Mouse (Mus musculus) liver, postnatal 0 days (tissue): ENCODE data around the gene Ms4a15. TPM values are rescaled to one million over a fixed set of nuclear protein-coding genes. Genes with fewer than 3 reads are reported as not detected.

Experiments used
- ATAC-seq: fragments of 200-750 bp; cut with Nextera tagmentation; 2 replicates; pipeline ENCODE4 v1.8.0; 2017; ENCODE audit warnings: mild to moderate bottlenecking, moderate library complexity
- DNase-seq: peaks from one replicate; pipeline ENCODE4 v3.0.0-alpha.2; 2016
- H3K27ac ChIP-seq: fragments of 300-500 bp; sonication (generic); 2 replicates; pipeline ENCODE4 v1.5.1; 2014; ENCODE audit warnings: antibody characterized with exemption, moderate library complexity, mild to moderate bottlenecking, low read depth
- H3K27me3 ChIP-seq: fragments of 300-500 bp; sonication (generic); 2 replicates; pipeline ENCODE4 v1.6.1; 2014; ENCODE audit warnings: low read length, control low read depth, mixed read lengths; ENCODE audit not compliant: insufficient read depth
- H3K36me3 ChIP-seq: fragments of 300-500 bp; sonication (generic); replicated peaks from 2 replicates; pipeline ENCODE4 v1.6.1; 2014; ENCODE audit warnings: mild to moderate bottlenecking, control low read depth, low read length, moderate library complexity, mixed read lengths; ENCODE audit not compliant: insufficient read depth
- H3K4me1 ChIP-seq: fragments of 300-500 bp; sonication (generic); 2 replicates; pipeline ENCODE4 v1.6.1; 2014; ENCODE audit warnings: antibody characterized with exemption, mild to moderate bottlenecking, control low read depth; ENCODE audit not compliant: insufficient read depth
- H3K4me2 ChIP-seq: fragments of 300-500 bp; sonication (generic); 2 replicates; pipeline ENCODE4 v1.6.1; 2014; ENCODE audit warnings: low read depth, mild to moderate bottlenecking, low read length, moderate library complexity, mixed read lengths
- H3K4me3 ChIP-seq: fragments of 300-500 bp; sonication (generic); 2 replicates; pipeline ENCODE4 v1.5.1; 2014; ENCODE audit warnings: low read depth, low read length
- H3K9ac ChIP-seq: fragments of 300-500 bp; sonication (generic); replicated peaks from 2 replicates; pipeline ENCODE4 v1.6.1; 2014; ENCODE audit warnings: mild to moderate bottlenecking, moderate library complexity
- H3K9me3 ChIP-seq: fragments of 300-500 bp; sonication (generic); 2 replicates; pipeline ENCODE4 v1.6.1; 2016; ENCODE audit warnings: mild to moderate bottlenecking, control low read depth, low read length, mixed read lengths
- CTCF ChIP-seq: sonication (generic); IDR thresholded peaks from 2 replicates; pipeline ENCODE4 v1.5.1; 2016; ENCODE audit warnings: antibody characterized with exemption, low read depth
- EP300 ChIP-seq: IDR thresholded peaks from 2 replicates; pipeline ENCODE4 v1.6.1; 2016; ENCODE audit warnings: antibody characterized with exemption, low read depth, mild to moderate bottlenecking
- WGBS: fragments of 180-500 bp; shearing (Covaris S2); extraction: QIAGEN DNeasy Blood & Tissue Kit; methylation state at CpG from one replicate; pipeline ENCODE4 v1.1.7; 2014; ENCODE audit not compliant: insufficient replicate concordance; 5-methylcytosine and 5-hydroxymethylcytosine counted together
- polyA plus RNA-seq: library from polyadenylated mRNA; unstranded; fragments of >200 nt; fragmentation: Nextera tagmentation; extraction: Ambion mirVana; gene quantifications from 2 replicates; pipeline ENCODE4 v1.2.1, GENCODE M21; 2015

Gene Ms4a15
- polyA plus RNA-seq, 1 experiment from 2014 or later, result not detected

GRCm38 (mm10) chr19:10930641-10931040 is 62.4 kb downstream of the Ms4a15 start:
- no peaks in the 10 kb centered on the region for H3K36me3 ChIP-seq
- no peak for ATAC-seq
- H3K4me1 ChIP-seq, result no peaks in the 10 kb centered on the region
- TF ChIP-seq CTCF (no peak), EP300 (no peak)
- H3K9ac ChIP-seq, result no peak overlapping the region
- no peaks in the 10 kb centered on the region for H3K27me3 ChIP-seq
- DNase-seq, result no peak
- H3K4me3 ChIP-seq, result no peak overlapping the region
- H3K27ac ChIP-seq, result no peak overlapping the region
- 72% methylated on average over 2 of the region's 2 CpGs for WGBS
- H3K9me3 ChIP-seq, result no peaks in the 10 kb centered on the region
- no peak overlapping the region for H3K4me2 ChIP-seq

Other genes starting within 250 kb of the Ms4a15 start
- 0.11 TPM in 1 of 2 replicates, not detected in the other for gene Cd6, start 163.2 kb downstream of the Ms4a15 start, polyA plus RNA-seq
- 4.2 and 4.4 TPM in 2 replicates for gene Slc15a3, start 153.5 kb downstream of the Ms4a15 start, polyA plus RNA-seq
- 2.0 and 2.1 TPM in 2 replicates for gene Tmem132a, start 123.3 kb downstream of the Ms4a15 start, polyA plus RNA-seq
- gene Tmem109, start 111.2 kb downstream of the Ms4a15 start, polyA plus RNA-seq, result 12.8 and 13.2 TPM in 2 replicates
- gene Prpf19, start 98.0 kb downstream of the Ms4a15 start, polyA plus RNA-seq, result 10.2 and 12.7 TPM in 2 replicates
- not detected in 2 replicates for gene Zp1, start 72.6 kb downstream of the Ms4a15 start, polyA plus RNA-seq
- gene Ptgdr2, start 56.1 kb downstream of the Ms4a15 start, polyA plus RNA-seq, result not detected in 2 replicates
- 11.6 and 12.4 TPM in 2 replicates for gene Ccdc86, start 44.0 kb downstream of the Ms4a15 start, polyA plus RNA-seq
- not detected in 2 replicates for gene Ms4a10, start 18.6 kb downstream of the Ms4a15 start, polyA plus RNA-seq
- not detected in 2 replicates for gene Ms4a18, start 24.8 kb upstream of the Ms4a15 start, polyA plus RNA-seq
- 0.13 and 0.26 TPM in 2 replicates for gene Ms4a8a, start 87.9 kb upstream of the Ms4a15 start, polyA plus RNA-seq
- not detected in 2 replicates for gene 1700017D01Rik, start 137.6 kb upstream of the Ms4a15 start, polyA plus RNA-seq
- not detected in 2 replicates for gene 1700025F22Rik, start 172.1 kb upstream of the Ms4a15 start, polyA plus RNA-seq
- gene Ms4a13, start 203.5 kb upstream of the Ms4a15 start, polyA plus RNA-seq, result not detected in 2 replicates
- not detected in 2 replicates for gene Ms4a12, start 239.2 kb upstream of the Ms4a15 start, polyA plus RNA-seq